Mouse (Mus musculus): ENCODE data around the gene Ldlrad2. TPM values are rescaled to one million over a fixed set of nuclear protein-coding genes. Genes with fewer than 3 reads are reported as not detected.

Ldlrad2 gene
- polyA plus RNA-seq, 1 experiment from 2014 or later, result not detected

DNA sequence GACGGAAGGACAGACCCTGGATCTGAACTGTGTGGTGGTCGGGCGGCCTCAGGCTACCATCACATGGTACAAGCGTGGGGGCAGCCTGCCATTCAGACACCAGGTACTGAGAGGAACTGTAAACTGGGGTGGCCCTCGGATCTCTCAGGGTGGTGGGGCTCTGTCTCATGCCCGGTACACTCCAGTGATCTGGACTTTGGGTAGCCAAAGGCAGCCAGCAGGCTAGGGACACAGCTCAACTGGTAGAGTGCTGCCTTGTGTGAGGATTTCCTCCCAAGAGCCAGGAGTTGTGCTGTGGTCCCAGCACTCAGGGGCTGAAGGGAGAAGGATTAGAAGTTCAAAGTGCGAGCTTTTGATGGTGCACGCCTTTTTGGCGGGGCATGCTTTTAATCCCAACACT, 28.8 kb downstream of the Ldlrad2 start:
- no peaks in the 10 kb centered on the region for H3K27me3 ChIP-seq
- peaks cover 39% of the 10 kb centered on the region; the same call in 1 of the 2 replicates for H3K36me3 ChIP-seq (ENCODE audit: poor library complexity, severe bottlenecking)
- no peaks in the 10 kb centered on the region for H3K4me1 ChIP-seq
- H3K9ac ChIP-seq, result no peak overlapping the region
- no peak overlapping the region for H3K27ac ChIP-seq
- H3K9me3 ChIP-seq (replicated peaks), result no peaks in the 10 kb centered on the region
- no peak for ATAC-seq
- H3K4me2 ChIP-seq, result no peak overlapping the region
- 93% methylated on average over 9 of the region's 9 CpGs for WGBS
- H3K4me3 ChIP-seq, result no peak overlapping the region

DNA sequence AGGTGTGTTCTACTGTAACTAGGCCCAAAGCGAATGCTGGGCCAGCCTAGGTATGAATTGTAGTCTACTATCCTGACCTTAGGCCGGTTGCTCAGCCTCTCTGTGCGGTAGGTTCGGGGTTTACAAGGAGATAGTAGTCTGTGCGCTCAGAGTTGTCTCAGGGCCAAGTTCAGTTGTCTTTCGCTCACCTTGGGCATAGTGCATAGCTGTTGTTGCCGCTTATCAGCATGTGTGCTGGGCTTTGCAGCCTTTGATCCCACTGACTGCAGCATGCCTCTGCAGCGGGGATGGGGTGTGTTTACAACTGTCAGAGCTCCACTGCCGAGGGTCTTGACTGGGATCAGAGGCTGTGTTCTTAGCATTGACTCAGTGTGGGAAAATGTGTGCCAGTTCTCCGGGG, 31.4 kb downstream of the Ldlrad2 start:
- no peaks in the 10 kb centered on the region for H3K4me1 ChIP-seq
- 95% methylated on average over 10 of the region's 10 CpGs for WGBS
- no peak overlapping the region for H3K27ac ChIP-seq
- H3K9me3 ChIP-seq (replicated peaks), result no peaks in the 10 kb centered on the region
- H3K4me3 ChIP-seq, result no peak overlapping the region
- H3K4me2 ChIP-seq, result no peak overlapping the region
- no peak overlapping the region for H3K9ac ChIP-seq
- H3K27me3 ChIP-seq, result no peaks in the 10 kb centered on the region
- no peak for ATAC-seq
- peaks cover 40% of the 10 kb centered on the region; the same call in 1 of the 2 replicates for H3K36me3 ChIP-seq (ENCODE audit: poor library complexity, severe bottlenecking)

- Histone ChIP-seq H3K27ac (no peak overlapping the region), H3K4me2 (no peak overlapping the region), H3K9me3 (replicated peaks) (no peaks in the 10 kb centered on the region), H3K9ac (no peak overlapping the region), H3K27me3 (no peaks in the 10 kb centered on the region), H3K4me3 (no peak overlapping the region), H3K4me1 (no peaks in the 10 kb centered on the region), H3K36me3 (ENCODE audit: poor library complexity, severe bottlenecking) (peaks cover 34% of the 10 kb centered on the region; the same call in 1 of the 2 replicates)
- no peak for ATAC-seq
- WGBS, result 64% methylated on average over 14 of the region's 14 CpGs
Observed at GRCm38 (mm10) chr4:137540356-137540755, 34.0 kb downstream of the Ldlrad2 start.

DNA sequence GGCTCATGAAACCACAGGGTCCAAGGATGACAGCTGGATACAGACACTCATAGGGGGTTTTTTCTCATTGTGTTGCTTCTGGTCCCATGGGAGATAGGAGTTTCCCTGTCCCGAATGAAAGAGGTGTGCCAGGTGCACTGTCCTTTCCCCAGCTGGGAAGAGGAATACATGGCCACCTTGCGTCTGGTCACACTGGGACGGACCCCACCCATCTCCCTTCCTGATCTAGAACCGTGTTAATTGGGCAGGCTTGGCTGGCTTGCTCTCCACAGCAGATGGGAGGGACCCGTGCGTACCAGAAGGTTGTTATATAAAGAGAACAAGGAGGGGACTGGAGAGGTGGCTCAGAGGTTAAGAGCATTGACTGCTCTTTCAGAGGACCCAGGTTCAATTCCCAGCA, 46.5 kb downstream of the Ldlrad2 start:
- whole genome bisulfite sequencing, result 86% methylated on average over 6 of the region's 6 CpGs
- no peaks in the 10 kb centered on the region for H3K27me3 ChIP-seq
- no peak overlapping the region for H3K4me3 ChIP-seq
- no peaks in the 10 kb centered on the region for H3K9me3 ChIP-seq (replicated peaks)
- no peak for ATAC-seq
- no peak overlapping the region for H3K27ac ChIP-seq
- H3K4me2 ChIP-seq, result no peak overlapping the region
- peaks cover 26% of the 10 kb centered on the region for H3K36me3 ChIP-seq (ENCODE audit: poor library complexity, severe bottlenecking)
- peaks cover 6% of the 10 kb centered on the region; the same call in 1 of the 2 replicates for H3K4me1 ChIP-seq
- H3K9ac ChIP-seq, result no peak overlapping the region

DNA sequence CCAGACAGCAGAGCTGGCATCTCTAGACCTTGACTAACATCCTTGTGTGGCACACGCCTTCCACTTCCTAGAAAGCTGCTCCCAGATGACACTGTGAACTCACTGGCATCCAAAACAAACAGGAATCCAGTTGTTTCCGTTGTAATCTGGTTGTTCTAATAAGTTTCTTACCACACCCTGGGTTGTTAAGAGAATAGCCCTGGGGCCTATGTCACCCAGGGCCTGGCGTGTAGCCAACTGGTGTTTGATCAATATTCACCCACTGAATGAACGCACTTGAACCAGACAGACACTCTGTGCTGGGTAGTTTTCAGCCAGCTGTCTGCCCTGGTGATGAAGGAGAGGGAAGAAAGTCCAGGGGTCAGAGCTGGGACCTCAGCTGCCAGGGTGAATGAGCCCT, 47.0 kb downstream of the Ldlrad2 start:
- no peaks in the 10 kb centered on the region for H3K9me3 ChIP-seq (replicated peaks)
- 59% methylated on average over 4 of the region's 4 CpGs for WGBS
- H3K4me3 ChIP-seq, result no peak overlapping the region
- no peaks in the 10 kb centered on the region for H3K27me3 ChIP-seq
- no peak for ATAC-seq
- no peak overlapping the region for H3K4me2 ChIP-seq
- no peak overlapping the region for H3K27ac ChIP-seq
- no peak overlapping the region for H3K9ac ChIP-seq
- H3K36me3 ChIP-seq (ENCODE audit: poor library complexity, severe bottlenecking), result peaks cover 31% of the 10 kb centered on the region
- H3K4me1 ChIP-seq, result peaks cover 6% of the 10 kb centered on the region; the same call in 1 of the 2 replicates

- H3K4me2 ChIP-seq, result no peak overlapping the region
- WGBS, result 89% methylated on average over 1 of the region's 1 CpGs
Observed at GRCm38 (mm10) chr4:137525426-137525825, 48.9 kb downstream of the Ldlrad2 start.

More at GRCm38 (mm10) chr4:137525426-137525825, 48.9 kb downstream of the Ldlrad2 start:
- H3K9me3 ChIP-seq (replicated peaks), result no peaks in the 10 kb centered on the region
- H3K9ac ChIP-seq, result no peak overlapping the region
- H3K27ac ChIP-seq, result no peak overlapping the region
- no peaks in the 10 kb centered on the region for H3K27me3 ChIP-seq
- H3K4me1 ChIP-seq, result peaks cover 6% of the 10 kb centered on the region; the same call in 1 of the 2 replicates
- H3K4me3 ChIP-seq, result no peak overlapping the region
- no peak for ATAC-seq
- H3K36me3 ChIP-seq (ENCODE audit: poor library complexity, severe bottlenecking), result peaks cover 33% of the 10 kb centered on the region

Small RNAs within 50 kb of the gene (microRNA-seq; reads per million reads assigned to microRNA genes)
- gene Mir7018, result 1.1 reads per million

Other genes with a start within 250 kb of the Ldlrad2 start
- gene Cdc42, start 216.8 kb downstream of the Ldlrad2 start, polyA plus RNA-seq (2015; fragmentation: Nextera tagmentation; extraction: Ambion mirVana), result 670 and 681 TPM in 2 replicates
- gene Cela3a, start 164.8 kb downstream of the Ldlrad2 start, polyA plus RNA-seq (2015; fragmentation: Nextera tagmentation; extraction: Ambion mirVana), result not detected in 2 replicates
- gene Cela3b, start 144.0 kb downstream of the Ldlrad2 start, polyA plus RNA-seq (2015; fragmentation: Nextera tagmentation; extraction: Ambion mirVana), result not detected in 2 replicates
- not detected in 2 replicates for gene 1700013G24Rik, start 121.3 kb downstream of the Ldlrad2 start, polyA plus RNA-seq (2015; fragmentation: Nextera tagmentation; extraction: Ambion mirVana)
- gene Hspg2, start 105.8 kb downstream of the Ldlrad2 start, polyA plus RNA-seq (2015; fragmentation: Nextera tagmentation; extraction: Ambion mirVana), result 4.8 and 6.5 TPM in 2 replicates
- 69.9 and 76.8 TPM in 2 replicates for gene Usp48, start 19.2 kb upstream of the Ldlrad2 start, polyA plus RNA-seq (2015; fragmentation: Nextera tagmentation; extraction: Ambion mirVana)
- 11.8 and 16.5 TPM in 2 replicates for gene Rap1gap, start 90.2 kb upstream of the Ldlrad2 start, polyA plus RNA-seq (2015; fragmentation: Nextera tagmentation; extraction: Ambion mirVana)
- 10.5 and 11.2 TPM in 2 replicates for gene Alpl, start 221.8 kb upstream of the Ldlrad2 start, polyA plus RNA-seq (2015; fragmentation: Nextera tagmentation; extraction: Ambion mirVana)

Data from forebrain, embryonic 13.5 days (tissue).